Mouse (Mus musculus) spleen, postnatal 36 days (tissue): ENCODE data around the gene Sec31a.

ENCODE experiments used
- DNase-seq, 2 experiments: peaks; one replicate each; pipeline ENCODE4 v3.0.0; 2022; ENCODE audit warnings: low spot score in 2 of 2, mixed read lengths in 1 of 2

Gene Sec31a

GRCm38 (mm10) chr5:100349287-100350215 lies 66.5 kb downstream of the Sec31a start:
- DNase-seq, result no peak

- DNase-seq, result no peak
Measured at GRCm38 (mm10) chr5:100345118-100345517, 70.9 kb downstream of the Sec31a start.

DNA sequence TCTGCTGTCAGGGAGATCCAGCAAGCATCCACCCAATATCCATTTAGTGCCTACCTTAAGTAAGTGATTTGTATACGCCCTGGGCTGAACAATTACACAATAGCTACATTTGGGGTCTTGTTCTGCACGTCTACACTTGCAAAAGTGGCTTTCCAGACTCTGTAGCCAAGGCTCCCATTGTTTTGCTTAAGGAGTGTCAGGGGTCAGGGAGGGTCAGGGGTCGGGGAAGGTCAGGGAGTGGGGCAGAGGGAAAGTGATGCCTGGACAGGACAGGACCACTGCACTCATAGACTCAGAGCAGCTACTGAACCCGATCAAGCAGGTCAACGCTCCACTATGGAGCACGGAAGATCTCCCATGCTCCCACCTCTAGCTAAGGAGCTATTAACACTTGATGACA lies 72.9 kb downstream of the Sec31a start:
- no peak for DNase-seq

- DNase-seq, result no peak
Measured at GRCm38 (mm10) chr5:100342422-100342821, 73.6 kb downstream of the Sec31a start.

DNA sequence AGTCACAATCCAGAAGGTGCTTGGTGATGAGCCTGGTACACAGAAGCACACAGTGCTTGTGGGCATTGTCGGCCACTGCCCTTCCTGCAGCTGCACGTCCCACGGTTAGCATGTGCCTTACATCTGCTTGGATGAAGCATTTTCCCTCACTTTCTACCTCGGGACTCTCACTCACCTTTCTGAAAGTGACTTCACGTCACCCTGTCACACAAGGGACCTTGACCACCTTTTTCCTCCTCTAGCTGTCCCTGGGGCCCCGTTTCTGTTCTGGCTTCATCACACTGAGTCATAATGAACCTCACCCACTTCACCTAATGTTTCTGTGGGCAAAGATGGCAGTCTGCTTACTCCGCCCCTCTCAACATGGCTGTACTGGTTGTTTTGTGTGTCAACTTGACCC lies 75.0 kb downstream of the Sec31a start:
- DNase-seq, result no peak

GRCm38 (mm10) chr5:100337852-100338251 lies 78.2 kb downstream of the Sec31a start:
- DNase-seq, result no peak

- no peak for DNase-seq
Measured at GRCm38 (mm10) chr5:100336876-100337275, 79.2 kb downstream of the Sec31a start.

GRCm38 (mm10) chr5:100335581-100336080 lies 80.4 kb downstream of the Sec31a start:
- no peak for DNase-seq

DNA sequence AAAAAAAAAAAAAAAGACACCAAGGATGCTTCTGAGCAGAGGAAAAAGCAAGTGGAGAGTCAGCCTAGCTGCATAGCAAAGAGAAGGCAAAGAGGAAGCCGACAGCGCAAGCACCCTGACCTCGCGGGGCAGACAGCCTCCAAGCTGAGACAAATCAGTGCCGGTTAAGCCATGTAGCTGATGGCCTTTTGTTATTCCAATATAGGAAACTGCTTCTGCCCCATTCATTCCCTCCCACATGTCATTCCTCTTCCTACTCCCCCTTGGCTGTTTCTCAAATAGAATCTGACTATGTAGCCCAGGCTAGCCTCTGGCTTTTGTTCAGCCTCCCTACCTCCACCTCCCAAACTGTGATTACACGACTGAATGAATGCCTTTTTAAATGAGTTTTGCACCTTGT lies 81.3 kb downstream of the Sec31a start:
- no peak for DNase-seq

DNA sequence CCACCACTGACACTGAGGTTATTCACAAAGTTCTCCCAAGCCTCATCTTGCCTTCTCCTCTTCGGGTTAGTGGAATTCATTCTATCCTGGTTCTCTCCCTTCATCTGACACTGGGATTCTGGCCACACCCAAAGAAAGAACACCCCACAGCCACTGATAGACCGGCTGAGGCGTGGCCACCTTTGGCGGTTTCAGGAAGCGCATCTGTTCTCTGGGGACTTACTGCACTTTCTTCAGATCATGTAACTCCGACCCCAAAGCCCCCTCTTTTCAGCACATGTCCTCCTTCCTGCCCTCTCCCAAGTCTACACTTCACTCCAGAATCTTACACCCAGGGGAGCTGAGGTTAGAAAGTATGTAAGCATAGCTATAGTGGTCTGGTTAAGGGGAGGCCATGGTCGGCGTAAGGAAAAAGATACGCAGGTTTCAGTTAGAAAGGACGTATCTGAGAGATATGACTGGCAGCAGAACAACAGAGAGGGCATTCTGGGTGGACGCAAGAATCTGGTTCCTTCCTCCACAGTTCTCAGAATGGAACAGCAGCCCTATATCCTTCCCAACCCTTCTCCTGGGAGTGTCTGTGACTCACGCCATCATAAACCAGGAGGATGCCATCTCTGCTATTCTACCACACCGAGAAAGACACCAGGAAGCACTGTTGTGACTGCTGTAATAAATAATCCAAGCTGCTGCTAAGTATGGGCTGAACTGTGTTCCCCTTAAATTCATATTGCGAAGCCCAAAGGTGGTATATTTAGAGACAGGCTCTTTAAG lies 82.2 kb downstream of the Sec31a start:
- peak; percentile 42 to 52 for DNase-seq

DNA sequence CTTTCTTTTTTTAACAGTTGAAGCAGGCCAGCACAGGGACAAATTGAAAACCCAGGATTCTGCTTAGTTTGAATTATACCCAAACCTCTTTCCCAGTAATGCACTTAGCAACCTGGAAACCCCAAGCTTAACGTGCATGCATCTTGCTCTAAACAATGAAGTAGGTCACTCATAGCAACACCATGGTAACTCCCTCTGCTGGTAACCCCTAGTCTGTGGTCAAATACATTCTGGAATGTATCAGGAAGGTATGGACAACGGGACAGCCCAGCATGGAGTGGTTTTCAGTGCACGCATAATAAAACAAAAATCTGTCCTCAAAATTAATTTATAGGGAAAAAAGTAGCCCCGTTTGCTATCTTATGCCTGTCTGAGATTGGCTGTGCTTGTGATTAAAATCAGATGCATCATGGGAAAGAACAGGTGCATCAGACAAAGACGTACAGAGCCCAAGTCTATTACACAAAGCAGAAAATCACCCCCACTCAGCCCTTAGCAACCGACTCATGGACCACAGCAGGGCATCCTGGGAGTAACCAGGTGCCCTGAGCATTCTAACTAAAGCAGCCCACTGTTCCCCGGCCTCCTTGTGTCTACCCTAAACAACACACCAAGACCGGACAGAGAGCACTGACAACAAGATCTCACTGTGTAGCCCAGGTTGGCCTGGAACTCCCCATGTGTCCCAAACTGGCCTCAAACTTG lies 83.6 kb downstream of the Sec31a start:
- DNase-seq, result no peak

DNA sequence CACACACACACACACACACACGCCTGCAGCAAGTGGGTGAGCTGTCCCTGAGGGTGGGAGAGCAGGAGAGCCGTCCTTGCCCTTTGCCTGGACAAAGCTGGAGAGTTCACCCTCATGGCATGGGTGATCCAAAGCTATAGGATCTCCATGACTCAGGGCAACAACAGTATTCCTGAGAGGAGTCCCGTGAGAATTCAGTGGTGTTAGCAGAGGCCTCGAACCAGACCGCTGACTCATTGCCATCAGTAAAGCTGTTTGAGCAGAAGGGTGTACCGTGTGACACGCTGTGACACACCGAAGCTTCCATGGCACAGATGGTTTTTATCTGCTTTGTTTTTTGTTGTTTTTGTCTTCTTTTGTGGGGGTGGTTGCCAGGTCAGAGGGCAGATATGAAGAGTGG lies 84.4 kb downstream of the Sec31a start:
- no peak for DNase-seq

DNA sequence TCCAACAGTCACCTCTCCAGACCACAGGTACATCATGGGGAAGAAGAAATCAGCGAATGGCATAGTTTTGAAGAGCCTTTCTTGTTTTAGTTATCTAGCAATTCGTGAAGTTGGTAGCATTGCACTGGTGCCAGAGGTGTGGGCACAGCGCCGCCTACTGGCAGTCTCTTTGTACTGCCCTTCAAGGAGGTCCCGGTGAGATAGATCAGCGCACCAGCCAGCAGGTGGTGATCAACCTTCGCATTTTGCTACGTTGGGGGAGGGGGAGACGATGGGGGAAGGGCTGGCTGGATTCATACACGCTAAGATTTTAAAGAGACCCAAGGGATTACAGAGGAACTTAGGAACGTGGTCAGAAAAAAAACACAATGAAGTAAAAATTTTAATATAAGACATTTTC lies 94.0 kb downstream of the Sec31a start:
- peak; percentile 42 to 54 for DNase-seq

DNA sequence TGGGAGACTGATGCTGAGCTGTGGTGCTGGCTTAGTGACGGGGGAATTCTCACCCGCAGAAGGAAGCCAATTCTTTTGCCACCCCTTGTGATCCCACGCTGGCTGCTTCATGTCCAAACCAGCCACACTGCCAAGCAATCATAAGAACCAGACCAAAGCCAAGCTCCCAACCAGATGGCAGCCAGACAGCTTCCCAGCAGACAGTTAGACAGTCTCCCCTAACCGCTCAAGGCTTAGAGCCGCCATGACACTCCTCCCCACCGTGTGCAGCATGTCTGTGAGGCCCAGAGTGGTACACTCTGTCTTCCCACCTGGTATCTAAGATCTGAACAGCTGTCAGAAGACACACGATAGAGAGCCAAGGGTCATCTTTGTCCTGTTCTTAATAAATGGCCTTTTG lies 98.2 kb downstream of the Sec31a start:
- no peak for DNase-seq

DNA sequence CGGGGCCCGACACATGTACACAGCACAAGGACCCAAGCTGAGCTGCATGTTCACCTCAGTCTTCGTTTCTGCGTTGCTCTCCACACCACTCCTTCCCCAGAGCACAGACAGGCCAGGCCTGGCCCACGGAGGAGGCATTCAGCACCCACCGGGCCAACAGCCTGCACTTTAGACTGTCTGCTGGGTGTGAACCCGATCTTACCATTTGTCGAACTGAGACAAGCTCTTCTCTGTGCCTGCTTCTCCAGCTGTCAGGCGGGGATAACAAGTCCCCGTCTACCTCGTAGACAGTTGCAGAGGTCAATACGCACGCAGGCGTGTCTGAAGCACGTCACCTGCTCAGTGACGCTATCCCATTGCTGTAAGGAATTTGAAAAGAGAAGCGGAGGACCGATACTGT lies 99.0 kb downstream of the Sec31a start:
- no peak for DNase-seq

DNA sequence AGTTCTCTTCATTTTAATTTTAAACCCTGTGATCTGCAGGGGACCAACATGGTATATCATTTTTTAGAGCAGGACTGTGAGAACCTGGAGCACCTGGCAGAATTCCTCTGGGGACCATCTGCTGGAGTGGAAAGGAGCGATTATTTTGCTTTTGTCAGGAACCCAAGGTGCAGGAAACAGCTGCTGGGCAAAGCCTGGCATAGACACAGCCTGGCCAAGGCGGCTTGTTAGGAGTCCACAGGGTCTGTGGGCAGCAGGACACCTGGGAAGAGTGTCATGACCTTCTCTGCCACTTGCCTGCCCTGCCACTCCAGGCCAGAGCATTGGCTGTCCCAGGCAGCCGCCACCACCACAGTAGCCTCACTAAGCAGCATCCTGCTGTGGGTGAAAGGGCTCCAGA lies 100.4 kb downstream of the Sec31a start:
- DNase-seq, result no peak

- DNase-seq, result no peak
Measured at GRCm38 (mm10) chr5:100312391-100312790, 103.6 kb downstream of the Sec31a start.
